Mouse (Mus musculus): ENCODE data around the gene Tmem38b. TPM values are rescaled to one million over a fixed set of nuclear protein-coding genes. Genes with fewer than 3 reads are reported as not detected.

Tmem38b gene
- total RNA-seq, 2 experiments from 2014 or later, result 15.2 to 15.5 TPM

GRCm38 (mm10) chr4:53882921-53883682 lies 57.3 kb downstream of the Tmem38b start:
- no peak for DNase-seq (ENCODE audit: low spot score in 2 of 2)

- DNase-seq (ENCODE audit: low spot score in 2 of 2), result peak; percentile 48 to 64
Measured at GRCm38 (mm10) chr4:53884351-53885245, 58.8 kb downstream of the Tmem38b start.

GRCm38 (mm10) chr4:53886342-53887088 lies 60.7 kb downstream of the Tmem38b start:
- no peak for DNase-seq (ENCODE audit: low spot score in 2 of 2)

GRCm38 (mm10) chr4:53895335-53895734 lies 69.5 kb downstream of the Tmem38b start:
- DNase-seq (ENCODE audit: low spot score in 2 of 2), result no peak

- DNase-seq (ENCODE audit: low spot score in 2 of 2), result peak; percentile 28 to 46
Measured at GRCm38 (mm10) chr4:53896150-53896833, 70.4 kb downstream of the Tmem38b start.

GRCm38 (mm10) chr4:53900386-53900971 lies 74.6 kb downstream of the Tmem38b start:
- DNase-seq (ENCODE audit: low spot score in 2 of 2), result no peak

- no peak for DNase-seq (ENCODE audit: low spot score in 2 of 2)
Measured at GRCm38 (mm10) chr4:53904335-53904734, 78.5 kb downstream of the Tmem38b start.

- DNase-seq (ENCODE audit: low spot score in 2 of 2), result no peak
Measured at GRCm38 (mm10) chr4:53905537-53905936, 79.7 kb downstream of the Tmem38b start.

GRCm38 (mm10) chr4:53907071-53907470 lies 81.2 kb downstream of the Tmem38b start:
- no peak for DNase-seq (ENCODE audit: low spot score in 2 of 2)

Other genes starting within 250 kb of the Tmem38b start
- gene Fsd1l, start 194.6 kb upstream of the Tmem38b start, total RNA-seq (2021), result 10 to 100 TPM; 38.8 to 41.0 TPM
- 10 to 100 TPM; 29.6 to 30.1 TPM for gene Fktn, start 112.0 kb upstream of the Tmem38b start, total RNA-seq (2021)
- not detected for gene Tal2, start 46.3 kb upstream of the Tmem38b start, total RNA-seq (2021)